Mouse (Mus musculus): ENCODE results near the gene Runx2. TPM values are rescaled to one million over a fixed set of nuclear protein-coding genes. Genes with fewer than 3 reads are reported as not detected.

Gene Runx2
- total and polyA plus RNA-seq, 3 experiments, result not detected

GRCm38 (mm10) chr17:44566992-44567391 lies 247.6 kb downstream of the Runx2 start:
- no peak overlapping the region for H3K9ac ChIP-seq (ENCODE audit: control insufficient read depth, low read depth, low read length, poor library complexity, severe bottlenecking)
- DNase-seq (ENCODE audit: low read depth, low spot score), result no peak
- H3K9me3 ChIP-seq (replicated peaks; ENCODE audit: insufficient read depth, low read length), result no peaks in the 10 kb centered on the region
- no peak overlapping the region for H3K27ac ChIP-seq (ENCODE audit: control insufficient read depth, low read depth, low read length)
- H3K4me3 ChIP-seq (ENCODE audit: control insufficient read depth in 1 of 2, insufficient read depth in 1 of 2, low read depth in 2 of 2, low read length in 2 of 2), result no peak overlapping the region
- TF ChIP-seq KAT2A (conservative IDR thresholded peaks at IDR 0.05; ENCODE audit: low read depth, low read length) (no peak), ZKSCAN1 (IDR thresholded peaks at IDR 0.05; ENCODE audit: low read depth, low read length) (no peak), MYB (IDR thresholded peaks at IDR 0.05; ENCODE audit: low read depth, low read length) (no peak), GATA1 (IDR thresholded peaks at IDR 0.05; ENCODE audit: low read depth, low read length) (no peak), GABPA (IDR thresholded peaks at IDR 0.05; ENCODE audit: low read depth, low read length) (no peak), CHD2 (IDR thresholded peaks at IDR 0.05; ENCODE audit: low read length) (no peak), ZC3H11A (IDR thresholded peaks at IDR 0.05; ENCODE audit: low read depth, low read length) (no peak), E2F4 (IDR thresholded peaks at IDR 0.05; ENCODE audit: borderline replicate concordance, low read depth, low read length) (no peak), NELFE (IDR thresholded peaks at IDR 0.05; ENCODE audit: low read depth, low read length) (no peak), HCFC1 (IDR thresholded peaks at IDR 0.05; ENCODE audit: low read depth, low read length) (no peak), SIN3A (IDR thresholded peaks at IDR 0.05; ENCODE audit: low read length) (no peak), MXI1 (IDR thresholded peaks at IDR 0.05; ENCODE audit: low read depth, low read length) (no peak), CTCF (IDR thresholded peaks at IDR 0.05 in 2 of 3, conservative IDR thresholded peaks at IDR 0.05 in 1 of 3; ENCODE audit: control insufficient read depth in 1 of 3, insufficient read depth in 1 of 3, low read depth in 2 of 3, low read length in 3 of 3, poor library complexity in 1 of 3, severe bottlenecking in 1 of 3) (no peak), NRF1 (IDR thresholded peaks at IDR 0.05; ENCODE audit: insufficient read depth, low read depth, low read length, poor library complexity, severe bottlenecking) (no peak), ETS1 (IDR thresholded peaks at IDR 0.05; ENCODE audit: low read depth, low read length) (no peak)
- H3K36me3 ChIP-seq (ENCODE audit: control insufficient read depth in 1 of 2, insufficient read depth in 2 of 2, low read length in 2 of 2), result no peaks in the 10 kb centered on the region
- no peaks in the 10 kb centered on the region for H3K4me1 ChIP-seq (ENCODE audit: control insufficient read depth in 1 of 2, insufficient read depth in 2 of 2, low read length in 2 of 2)
- H3K79me2 ChIP-seq (ENCODE audit: control insufficient read depth, insufficient read depth, low read length, poor library complexity), result no peaks in the 10 kb centered on the region
- no peaks in the 10 kb centered on the region for H3K27me3 ChIP-seq (ENCODE audit: control insufficient read depth in 1 of 2, insufficient read depth in 2 of 2, low read length in 2 of 2)

GRCm38 (mm10) chr17:44565884-44566515 lies 248.6 kb downstream of the Runx2 start:
- Histone ChIP-seq H3K27ac (ENCODE audit: control insufficient read depth, low read depth, low read length) (no peak overlapping the region), H3K27me3 (ENCODE audit: control insufficient read depth in 1 of 2, insufficient read depth in 2 of 2, low read length in 2 of 2) (no peaks in the 10 kb centered on the region), H3K4me3 (ENCODE audit: control insufficient read depth in 1 of 2, insufficient read depth in 1 of 2, low read depth in 2 of 2, low read length in 2 of 2) (no peak overlapping the region), H3K79me2 (ENCODE audit: control insufficient read depth, insufficient read depth, low read length, poor library complexity) (no peaks in the 10 kb centered on the region), H3K9me3 (replicated peaks; ENCODE audit: insufficient read depth, low read length) (no peaks in the 10 kb centered on the region), H3K9ac (ENCODE audit: control insufficient read depth, low read depth, low read length, poor library complexity, severe bottlenecking) (no peak overlapping the region), H3K36me3 (ENCODE audit: control insufficient read depth in 1 of 2, insufficient read depth in 2 of 2, low read length in 2 of 2) (no peaks in the 10 kb centered on the region), H3K4me1 (ENCODE audit: control insufficient read depth in 1 of 2, insufficient read depth in 2 of 2, low read length in 2 of 2) (no peaks in the 10 kb centered on the region)
- no peak for DNase-seq (ENCODE audit: low read depth, low spot score)
- no peak for TF ChIP-seq SMC3 (IDR thresholded peaks at IDR 0.05; ENCODE audit: low read depth, low read length)
- TF ChIP-seq UBTF (IDR thresholded peaks at IDR 0.05; ENCODE audit: borderline replicate concordance, insufficient read depth, low read depth, low read length), result no peak
